Comparison of ENCODE assay signal across 9 mouse cellular contexts in the genomic region with DNA sequence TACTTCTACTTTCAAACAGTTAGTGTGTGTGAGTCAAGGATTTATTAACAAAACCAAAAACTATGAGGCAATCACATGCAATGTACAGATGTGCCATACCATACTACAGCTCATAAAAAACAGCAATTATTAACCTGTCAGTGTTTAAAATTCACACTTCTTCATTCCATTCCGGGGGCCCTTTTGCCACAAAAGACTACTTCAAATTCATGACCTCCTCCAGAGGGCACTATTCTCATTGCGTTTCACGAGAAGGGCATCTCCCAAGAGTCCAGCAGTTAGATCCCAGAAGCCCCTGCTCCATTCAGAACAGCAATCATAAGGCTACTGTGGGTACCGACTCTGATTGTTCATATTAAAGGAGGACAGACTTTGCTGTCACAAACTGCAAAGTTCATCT.
DNase-seq lines count a peak whose midpoint lies in the region; ATAC-seq and TF ChIP-seq lines count a peak whose summit lies in the region.
"Had no signal": no experiment of that assay in that cellular context is flagged by ENCODE, and none has a peak within 500 bp of the region (broad histone marks: within the 10 kb centered on the region; RNA-seq: fewer than 3 reads in every experiment).

No protein-coding gene starts in this region.

- no peak overlapping the region for H3K4me2 ChIP-seq in intestine, postnatal 0 days (replicated peaks; ENCODE audit: low read depth)
- no peak overlapping the region for H3K4me2 ChIP-seq in intestine, embryonic 16.5 days (ENCODE audit: low read depth, low read length)
- H3K4me2 ChIP-seq: hindbrain, embryonic 15.5 days had no signal

- DNase-seq in A20 (ENCODE audit: low read depth, low spot score): peak; percentile 44
- peak; percentile 27 for DNase-seq in NIH3T3 (ENCODE audit: low read depth)
- DNase-seq in lung, postnatal 10 days: peak; percentile 61

- H3K4me1 ChIP-seq in intestine, postnatal 0 days (replicated peaks; ENCODE audit: control insufficient read depth, insufficient read depth, low read length): no peaks in the 10 kb centered on the region
- no peaks in the 10 kb centered on the region for H3K4me1 ChIP-seq in intestine, embryonic 16.5 days (ENCODE audit: control insufficient read depth, insufficient read depth, low read length)

- no peaks in the 10 kb centered on the region for H3K9me3 ChIP-seq in intestine, postnatal 0 days (ENCODE audit: control insufficient read depth)
- no peaks in the 10 kb centered on the region for H3K9me3 ChIP-seq in intestine, embryonic 16.5 days (ENCODE audit: control insufficient read depth, low read length)
- H3K9me3 ChIP-seq: hindbrain, embryonic 15.5 days had no signal

- H3K36me3 ChIP-seq in intestine, postnatal 0 days (ENCODE audit: control insufficient read depth, insufficient read depth): no peaks in the 10 kb centered on the region
- H3K36me3 ChIP-seq in intestine, embryonic 16.5 days (ENCODE audit: control insufficient read depth, insufficient read depth, low read length): no peaks in the 10 kb centered on the region
- H3K36me3 ChIP-seq: hindbrain, embryonic 15.5 days had no signal

- TF ChIP-seq CTCF in intestine, postnatal 0 days (IDR thresholded peaks at IDR 0.05; ENCODE audit: low read depth): peak; percentile 56

- H3K4me3 ChIP-seq in intestine, postnatal 0 days (ENCODE audit: low read depth, low read length): no peak overlapping the region
- no peak overlapping the region for H3K4me3 ChIP-seq in intestine, embryonic 16.5 days (ENCODE audit: low read length)
- H3K4me3 ChIP-seq: erythroblast, embryonic 14.5 days; hindbrain, embryonic 15.5 days had no signal

- 23% methylated on average over 4 of the region's 4 CpGs for WGBS in intestine, postnatal 0 days
- 33% methylated on average over 4 of the region's 4 CpGs for WGBS in intestine, embryonic 16.5 days

- no peaks in the 10 kb centered on the region for H3K27me3 ChIP-seq in intestine, postnatal 0 days (replicated peaks; ENCODE audit: control insufficient read depth, insufficient read depth, low read length)
- H3K27me3 ChIP-seq in intestine, embryonic 16.5 days (replicated peaks; ENCODE audit: control insufficient read depth, insufficient read depth, low read length): no peaks in the 10 kb centered on the region

- ATAC-seq in intestine, postnatal 0 days: no peak
- ATAC-seq in intestine, embryonic 16.5 days: no peak
- ATAC-seq in CD4-positive, CD25-positive, alpha-beta regulatory T cell, adult 4 months: no peak
- ATAC-seq in activated CD4-positive, CD25-positive, alpha-beta regulatory T cell, adult 4 months: no peak

- H3K9ac ChIP-seq in intestine, postnatal 0 days (ENCODE audit: low read depth, low read length): no peak overlapping the region
- H3K9ac ChIP-seq in intestine, embryonic 16.5 days (ENCODE audit: low read depth, low read length): no peak overlapping the region
- H3K9ac ChIP-seq: hindbrain, embryonic 15.5 days had no signal

- no peak overlapping the region for H3K27ac ChIP-seq in intestine, postnatal 0 days (ENCODE audit: low read depth, low read length)
- H3K27ac ChIP-seq in intestine, embryonic 16.5 days (ENCODE audit: low read length): no peak overlapping the region
- H3K27ac ChIP-seq: hindbrain, embryonic 15.5 days had no signal
